Mouse (Mus musculus) cerebellum, postnatal 10 days (tissue): Measurements from ENCODE around the gene Tlnrd1.

Experiments used
- DNase-seq, 2 experiments: peaks; one replicate each; pipeline ENCODE4 v3.0.0; 2021; ENCODE audit warnings: mixed read lengths in 2 of 2

The Tlnrd1 gene

GRCm38 (mm10) chr7:83883276-83884020 is 657 bp downstream of the Tlnrd1 start:
- DNase-seq: peak; percentile 74 to 80

GRCm38 (mm10) chr7:83882633-83883275 is 1.4 kb downstream of the Tlnrd1 start:
- DNase-seq: peak; percentile 70 to 72

- peak; percentile 31 to 34 for DNase-seq
These were observed 1.9 kb downstream of the Tlnrd1 start for GRCm38 (mm10) chr7:83882150-83882632.

- no peak for DNase-seq
These were observed 5.2 kb downstream of the Tlnrd1 start for GRCm38 (mm10) chr7:83878676-83879448.

- DNase-seq: no peak
These were observed 7.0 kb downstream of the Tlnrd1 start for GRCm38 (mm10) chr7:83877088-83877487.

- no peak for DNase-seq
These were observed 14.1 kb downstream of the Tlnrd1 start for GRCm38 (mm10) chr7:83869839-83870543.

GRCm38 (mm10) chr7:83868200-83868599 is 15.9 kb downstream of the Tlnrd1 start:
- DNase-seq: no peak

- DNase-seq: no peak
These were observed 20.6 kb downstream of the Tlnrd1 start for GRCm38 (mm10) chr7:83863554-83863953.

- DNase-seq: no peak
These were observed 24.6 kb downstream of the Tlnrd1 start for GRCm38 (mm10) chr7:83859378-83860083.

- DNase-seq: no peak
These were observed 26.2 kb downstream of the Tlnrd1 start for GRCm38 (mm10) chr7:83857921-83858320.

GRCm38 (mm10) chr7:83857208-83857488 is 27.0 kb downstream of the Tlnrd1 start:
- no peak for DNase-seq

GRCm38 (mm10) chr7:83856353-83857207 is 27.5 kb downstream of the Tlnrd1 start:
- no peak for DNase-seq

- DNase-seq: no peak
These were observed 28.9 kb downstream of the Tlnrd1 start for GRCm38 (mm10) chr7:83855203-83855602.

GRCm38 (mm10) chr7:83852381-83853380 is 31.4 kb downstream of the Tlnrd1 start:
- no peak for DNase-seq

GRCm38 (mm10) chr7:83851569-83852380 is 32.3 kb downstream of the Tlnrd1 start:
- DNase-seq: no peak

- DNase-seq: no peak
These were observed 36.7 kb downstream of the Tlnrd1 start for GRCm38 (mm10) chr7:83847187-83848075.

GRCm38 (mm10) chr7:83844807-83845206 is 39.3 kb downstream of the Tlnrd1 start:
- DNase-seq: no peak
